Mouse (Mus musculus) T-cell, adult 2 months (primary cell): ENCODE measurements around the gene Ccdc28b.

Experiments used
- DNase-seq: peaks from one replicate; pipeline ENCODE4 v3.0.0; 2022; ENCODE audit warnings: low spot score

The Ccdc28b gene

GRCm38 (mm10) chr4:129584884-129585608, 38.7 kb downstream of the Ccdc28b start:
- peak; percentile 85 for DNase-seq

- no peak for DNase-seq
Measured at GRCm38 (mm10) chr4:129584370-129584769, 39.4 kb downstream of the Ccdc28b start.

GRCm38 (mm10) chr4:129582251-129582650, 41.5 kb downstream of the Ccdc28b start:
- DNase-seq = no peak

GRCm38 (mm10) chr4:129580347-129580746, 43.4 kb downstream of the Ccdc28b start:
- peak; percentile 54 for DNase-seq

DNA sequence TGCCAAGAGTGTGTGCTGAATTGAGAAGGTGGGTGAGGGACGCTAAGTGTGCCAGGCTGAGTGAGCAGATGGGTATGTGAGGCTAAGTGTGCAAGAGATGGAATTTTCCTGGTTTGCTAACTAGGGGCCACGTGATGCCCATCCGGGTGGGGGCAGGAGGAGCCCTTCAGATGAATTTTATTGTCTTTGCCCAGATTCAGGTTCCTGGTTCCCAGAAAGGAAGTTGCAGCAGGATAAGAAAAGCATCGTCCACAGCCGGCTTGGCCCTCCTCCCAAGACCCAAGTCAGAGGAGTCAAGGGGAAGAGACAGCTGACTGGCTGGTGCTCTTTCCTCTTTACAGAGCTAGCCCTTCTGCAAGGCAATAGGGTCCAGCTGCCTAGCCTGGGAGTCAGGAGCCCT, 45.3 kb downstream of the Ccdc28b start, which contains the start of gene Fam167b:
Gene Fam167b (minus strand): TSS at position 84 of the 400 bp plus-strand sequence.
- no peak for DNase-seq

DNA sequence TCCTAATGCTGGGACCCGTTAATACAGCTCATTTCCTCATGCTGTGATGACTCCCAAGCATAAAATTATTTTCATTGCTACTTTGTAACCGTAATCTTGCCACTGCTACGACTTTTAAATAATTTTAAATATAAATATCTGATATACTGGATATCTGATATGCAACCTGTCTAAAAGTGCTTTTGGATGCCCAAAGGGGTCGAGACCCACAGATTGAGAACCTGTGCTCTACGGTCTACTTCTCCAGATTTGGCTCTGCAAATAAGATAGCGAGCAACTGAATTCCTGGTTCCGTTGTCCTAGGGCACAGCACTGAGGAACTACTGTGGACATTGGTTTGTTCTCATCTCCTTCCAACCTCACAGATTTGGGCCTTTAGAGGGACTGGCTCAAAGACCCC, 46.1 kb downstream of the Ccdc28b start:
- no peak for DNase-seq

DNA sequence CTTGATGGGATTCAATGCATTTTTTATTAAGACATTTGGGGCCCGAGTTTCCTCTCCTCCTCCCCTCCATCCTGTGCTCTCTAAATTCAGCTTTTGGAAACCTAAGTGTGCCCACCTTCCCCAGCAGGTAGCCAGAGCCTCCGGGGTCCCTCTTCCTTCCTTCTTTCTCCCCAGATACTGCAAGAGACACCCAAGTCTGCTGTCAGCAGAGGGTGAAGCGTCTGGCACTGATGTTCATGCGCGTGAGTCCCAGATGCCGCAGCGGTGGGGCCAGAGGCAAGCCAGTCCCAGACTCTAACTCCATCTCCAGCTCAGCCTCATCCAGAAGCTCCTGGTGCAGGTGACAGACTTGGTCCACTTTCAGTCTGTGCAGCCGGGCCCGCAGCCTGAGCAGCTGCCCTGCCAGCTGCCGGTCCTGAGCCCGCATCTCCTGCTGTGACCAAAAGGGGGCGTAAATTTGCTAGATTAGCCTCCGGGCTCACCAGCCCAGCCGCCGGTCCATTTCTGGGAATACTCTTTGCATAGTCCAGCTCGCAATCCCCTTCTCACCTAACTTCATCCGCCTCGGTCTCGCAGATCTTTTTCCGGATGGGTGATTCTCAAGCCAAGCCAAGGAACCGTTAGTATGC, 46.8 kb downstream of the Ccdc28b start:
- DNase-seq = peak; percentile 59

- peak; percentile 93 for DNase-seq
Measured at GRCm38 (mm10) chr4:129575171-129575844, 48.4 kb downstream of the Ccdc28b start.

- peak; percentile 86 for DNase-seq
Measured at GRCm38 (mm10) chr4:129573430-129573829, 50.3 kb downstream of the Ccdc28b start, which contains the start of gene Lck. Gene Lck, minus strand, starts transcription at chr4:129573641.

- no peak for DNase-seq
Measured at GRCm38 (mm10) chr4:129573093-129573370, 50.7 kb downstream of the Ccdc28b start.

DNA sequence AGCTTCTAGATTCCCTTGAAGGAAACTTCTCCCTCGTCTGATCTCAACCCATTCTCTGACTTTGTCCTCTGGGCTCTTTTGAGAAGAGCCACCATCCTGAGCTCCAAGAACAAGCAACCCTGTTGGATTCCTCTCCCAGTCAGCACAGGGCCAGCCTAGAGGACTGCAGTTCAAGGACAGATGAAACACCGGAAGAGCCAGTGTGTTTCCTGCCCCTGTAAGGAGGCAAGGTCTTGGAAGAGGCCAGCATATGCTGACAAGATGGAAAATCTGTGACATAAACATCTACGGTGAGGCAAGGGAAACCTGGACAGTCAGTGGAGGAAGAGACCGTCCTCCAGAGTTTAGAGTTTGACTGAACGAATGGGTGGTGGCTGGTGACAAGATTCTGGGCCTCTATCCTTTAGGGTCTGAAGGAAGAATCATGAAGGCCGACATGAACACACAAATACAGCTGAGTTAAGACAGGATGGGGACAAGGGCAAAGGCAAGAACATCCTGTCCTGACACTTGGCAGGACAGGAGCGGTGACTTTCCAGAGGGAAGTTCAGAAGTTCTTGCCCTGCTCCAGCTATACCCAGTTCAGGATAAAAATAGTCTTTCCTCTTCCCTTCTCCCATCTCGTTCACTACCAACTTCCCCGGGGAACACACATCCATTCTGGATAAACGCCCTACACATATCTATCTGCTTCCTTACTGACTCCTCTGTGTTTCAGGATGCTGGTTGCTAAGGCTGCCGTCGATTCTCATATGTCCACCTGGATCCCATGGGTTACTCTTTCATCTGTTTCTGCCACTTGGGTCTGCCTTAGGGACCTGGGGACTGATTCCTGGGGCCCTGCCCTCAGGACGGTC, 51.3 kb downstream of the Ccdc28b start:
- DNase-seq = no peak

DNA sequence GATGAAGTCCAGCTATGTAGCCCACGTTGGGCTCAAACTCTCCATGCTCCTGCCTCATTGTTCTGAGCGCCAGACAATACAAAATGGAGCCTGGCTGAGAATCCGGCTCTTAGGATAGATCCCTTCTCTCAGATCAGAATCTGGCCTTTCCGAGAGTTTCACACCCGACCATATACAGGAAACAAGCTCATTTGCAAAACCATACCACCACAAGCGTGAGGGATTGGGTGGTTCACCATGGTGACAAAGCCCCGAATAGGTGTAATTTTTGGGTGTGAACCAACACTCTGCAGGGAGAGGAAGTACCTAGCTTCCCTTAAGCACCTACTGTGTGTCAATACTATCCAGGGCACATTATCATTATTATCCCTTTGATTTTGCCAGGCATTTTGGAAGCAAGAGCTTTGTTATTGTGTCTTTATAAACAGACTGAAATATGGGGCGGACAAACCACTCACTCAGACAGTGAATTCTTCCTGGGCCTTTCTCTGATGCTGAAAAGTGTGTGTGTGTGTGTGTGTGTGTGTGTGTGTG, 52.1 kb downstream of the Ccdc28b start:
- DNase-seq = peak; percentile 63

GRCm38 (mm10) chr4:129570028-129570427, 53.7 kb downstream of the Ccdc28b start:
- DNase-seq = peak; percentile 81
